Mouse (Mus musculus): ENCODE results near the gene Prrt2. TPM values are rescaled to one million over a fixed set of nuclear protein-coding genes. Genes with fewer than 3 reads are reported as not detected.

Prrt2 gene
- polyA plus RNA-seq, 1 experiment from 2014 or later = 0.36 TPM

DNA sequence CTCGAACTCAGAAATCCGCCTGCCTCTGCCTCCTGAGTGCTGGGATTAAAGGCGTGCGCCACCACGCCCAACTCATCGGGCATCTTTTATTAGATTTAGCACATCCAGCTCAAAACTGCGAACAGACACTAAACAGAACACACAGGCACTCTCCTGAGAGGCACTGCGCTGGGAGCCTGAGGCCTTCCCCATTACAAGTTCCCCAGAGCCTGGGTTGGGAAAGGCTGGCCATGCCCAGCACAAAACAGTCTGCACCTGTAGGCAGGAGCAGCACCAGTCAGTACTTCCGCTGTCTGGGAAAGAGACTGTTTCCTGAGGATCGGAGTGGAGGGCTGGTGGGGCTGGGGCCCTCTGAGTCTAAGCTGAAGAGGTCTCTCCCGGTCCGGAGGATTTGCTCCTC lies 6.0 kb downstream of the Prrt2 start:
- no peaks in the 10 kb centered on the region for H3K27me3 ChIP-seq
- POLR2A ChIA-PET = interaction anchor here (1.3 to 3.2 kb wide), 2 partner anchors 10 to 11 kb away, joined by 5 to 31 read pairs; partner anchors contain the start of gene Maz
- in situ Hi-C loops (cut with MboI; ENCODE audit: low pct_unique_long_range_greater_than_20kb) = no loop called here
- CTCF ChIA-PET = interaction anchor here (1.0 to 4.7 kb wide), 3 partner anchors 9 to 96 kb away, joined by 3 to 21 read pairs (median 3); no protein-coding TSS in a partner anchor
- ATAC-seq = no peak
- no peak for TF ChIP-seq CTCF (IDR thresholded peaks at IDR 0.05)
- no peak for DNase-seq (ENCODE audit: low read depth, low spot score)

DNA sequence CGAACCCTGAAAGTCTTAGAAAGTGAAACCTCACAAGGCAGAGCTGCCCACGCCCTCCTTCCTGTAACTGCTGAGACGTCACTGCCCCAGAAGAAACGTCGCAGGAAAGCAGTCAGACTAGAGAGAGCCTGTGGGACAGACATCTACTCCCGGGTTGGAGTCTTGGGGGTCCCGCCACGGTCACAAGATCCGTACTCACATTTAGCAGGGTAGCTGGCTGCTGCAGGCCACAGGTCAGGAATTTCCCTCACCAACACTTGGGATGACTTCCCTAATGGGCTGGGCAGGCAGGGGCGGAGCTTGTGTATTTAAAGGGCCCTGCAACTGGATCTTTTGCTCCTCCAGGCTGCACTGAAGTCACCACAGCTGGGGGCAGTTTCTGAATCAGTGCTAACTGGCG lies 6.7 kb downstream of the Prrt2 start, which contains the start of gene Mvp:
TSS of gene Mvp (minus strand) at position 302 of the 400 bp plus-strand sequence.
- H3K27me3 ChIP-seq = no peaks in the 10 kb centered on the region
- DNase-seq (ENCODE audit: low read depth, low spot score) (no peak), ATAC-seq (peak; percentile 34)
- in situ Hi-C loops (cut with MboI; ENCODE audit: low pct_unique_long_range_greater_than_20kb) = no loop called here
- CTCF ChIA-PET = interaction anchor here (1.4 to 4.7 kb wide), 2 partner anchors 11 to 97 kb away, joined by 3 to 21 read pairs; no protein-coding TSS in a partner anchor
- POLR2A ChIA-PET = interaction anchor here (0.6 to 1.3 kb wide), 3 partner anchors 10 to 93 kb away, joined by 3 to 5 read pairs (median 3); no protein-coding TSS in a partner anchor
- TF ChIP-seq CTCF (IDR thresholded peaks at IDR 0.05) = no peak

DNA sequence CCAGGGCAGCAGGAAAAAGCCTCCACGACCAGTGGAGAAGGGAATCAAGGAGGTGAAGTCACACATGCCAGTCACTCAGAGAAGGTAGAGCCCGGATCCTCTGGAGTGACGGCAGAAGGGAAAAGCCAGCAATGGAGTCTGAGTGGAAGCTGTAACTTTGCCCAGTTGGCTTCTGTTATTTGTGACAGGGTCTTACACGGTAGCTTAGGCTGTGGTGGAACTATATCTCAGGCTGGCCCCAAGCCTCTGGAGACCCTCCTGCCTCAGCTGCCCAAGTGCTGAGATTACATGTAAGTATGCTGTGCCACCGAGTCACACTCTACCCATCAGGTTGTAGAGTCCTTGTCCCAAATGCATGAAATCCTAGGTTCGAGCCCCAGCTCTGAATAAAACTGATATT lies 7.6 kb downstream of the Prrt2 start:
- DNase-seq (ENCODE audit: low read depth, low spot score) (no peak), ATAC-seq (no peak)
- ChIA-PET CTCF (interaction anchor here (4.7 kb wide), 1 partner anchor 12 kb away, joined by 21 read pairs; no protein-coding TSS in a partner anchor), POLR2A (no interaction called here)
- H3K27me3 ChIP-seq = no peaks in the 10 kb centered on the region
- in situ Hi-C loops (cut with MboI; ENCODE audit: low pct_unique_long_range_greater_than_20kb) = no loop called here
- TF ChIP-seq CTCF (IDR thresholded peaks at IDR 0.05) = no peak

DNA sequence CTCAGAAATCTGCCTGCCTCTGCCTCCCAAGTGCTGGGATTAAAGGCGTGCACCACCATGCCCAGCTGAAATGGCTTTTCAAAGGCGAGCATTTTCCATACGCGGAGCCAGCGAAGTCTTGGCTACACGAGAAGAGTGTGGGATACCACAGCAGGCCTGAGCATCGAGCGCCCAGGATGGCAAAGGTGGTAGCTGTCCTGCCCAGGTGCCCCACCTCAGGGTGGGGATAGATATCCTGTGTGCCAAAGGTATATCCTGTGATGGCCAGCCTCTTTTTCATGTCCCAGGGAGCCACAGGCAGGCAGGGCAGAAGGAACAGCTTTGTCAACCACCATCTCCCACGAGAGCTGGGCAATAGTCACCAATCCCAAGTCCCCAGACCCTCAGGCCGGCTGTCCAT lies 8.2 kb downstream of the Prrt2 start:
- ChIA-PET POLR2A (no interaction called here), CTCF (interaction anchor here (4.7 kb wide), 1 partner anchor 12 kb away, joined by 21 read pairs; no protein-coding TSS in a partner anchor)
- ATAC-seq (no peak), DNase-seq (ENCODE audit: low read depth, low spot score) (no peak)
- no peak for TF ChIP-seq CTCF (IDR thresholded peaks at IDR 0.05)
- no peaks in the 10 kb centered on the region for H3K27me3 ChIP-seq
- in situ Hi-C loops (cut with MboI; ENCODE audit: low pct_unique_long_range_greater_than_20kb) = no loop called here

DNA sequence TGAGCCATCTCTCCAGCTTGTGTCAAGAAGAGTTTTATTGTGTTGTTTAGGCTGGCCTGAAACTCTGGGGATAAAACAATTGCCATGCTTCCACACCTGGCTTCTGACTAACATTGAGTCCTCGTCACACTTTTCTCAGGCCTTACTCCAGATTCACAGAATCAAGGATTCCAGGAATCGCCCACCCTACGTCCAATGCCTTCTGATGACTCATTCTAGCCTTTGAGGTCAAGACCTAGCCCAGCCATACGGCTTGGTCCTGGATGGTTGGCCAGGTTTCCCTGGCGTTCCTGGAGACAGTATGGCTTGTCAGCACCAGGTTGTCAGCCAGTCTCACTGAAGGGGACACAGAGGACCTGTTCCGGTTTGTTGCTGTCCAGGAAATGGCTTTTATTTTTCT lies 8.6 kb downstream of the Prrt2 start:
- DNase-seq (ENCODE audit: low read depth, low spot score) (no peak), ATAC-seq (no peak)
- CTCF ChIA-PET = interaction anchor here (1.6 kb wide), 1 partner anchor 16 kb away, joined by 3 read pairs; no protein-coding TSS in a partner anchor
- no peak for TF ChIP-seq CTCF (IDR thresholded peaks at IDR 0.05)
- in situ Hi-C loops (cut with MboI; ENCODE audit: low pct_unique_long_range_greater_than_20kb) = no loop called here
- POLR2A ChIA-PET = interaction anchor here (1.0 kb wide), 1 partner anchor 12 kb away, joined by 4 read pairs; no protein-coding TSS in a partner anchor
- H3K27me3 ChIP-seq = no peaks in the 10 kb centered on the region

DNA sequence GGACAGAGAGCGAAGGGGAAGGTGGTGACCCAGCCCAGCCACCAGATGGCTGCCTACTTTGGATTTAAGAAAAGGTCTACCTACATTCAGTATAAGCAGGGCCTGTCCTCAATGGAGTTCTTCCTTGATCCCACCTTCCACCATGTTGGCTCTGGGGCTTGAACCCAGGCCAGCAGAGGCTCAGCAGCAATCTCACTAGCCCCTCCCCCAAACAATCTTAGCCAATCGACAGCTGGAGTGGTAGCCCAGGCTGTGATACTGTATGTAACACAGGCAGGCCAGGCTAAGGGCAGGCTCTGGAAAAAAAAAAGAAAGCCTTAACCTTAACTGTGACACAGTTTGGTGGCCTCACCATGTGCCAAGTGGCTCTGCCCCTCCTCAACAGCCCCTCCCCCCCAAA lies 9.3 kb downstream of the Prrt2 start:
- H3K27me3 ChIP-seq = no peaks in the 10 kb centered on the region
- CTCF ChIA-PET = interaction anchor here (1.6 kb wide), 1 partner anchor 16 kb away, joined by 3 read pairs; no protein-coding TSS in a partner anchor
- DNase-seq (ENCODE audit: low read depth, low spot score) (no peak), ATAC-seq (no peak)
- POLR2A ChIA-PET = interaction anchor here (0.7 to 1.0 kb wide), 2 partner anchors 13 to 23 kb away, joined by 3 to 4 read pairs; no protein-coding TSS in a partner anchor
- in situ Hi-C loops (cut with MboI; ENCODE audit: low pct_unique_long_range_greater_than_20kb) = no loop called here
- TF ChIP-seq CTCF (IDR thresholded peaks at IDR 0.05) = no peak

DNA sequence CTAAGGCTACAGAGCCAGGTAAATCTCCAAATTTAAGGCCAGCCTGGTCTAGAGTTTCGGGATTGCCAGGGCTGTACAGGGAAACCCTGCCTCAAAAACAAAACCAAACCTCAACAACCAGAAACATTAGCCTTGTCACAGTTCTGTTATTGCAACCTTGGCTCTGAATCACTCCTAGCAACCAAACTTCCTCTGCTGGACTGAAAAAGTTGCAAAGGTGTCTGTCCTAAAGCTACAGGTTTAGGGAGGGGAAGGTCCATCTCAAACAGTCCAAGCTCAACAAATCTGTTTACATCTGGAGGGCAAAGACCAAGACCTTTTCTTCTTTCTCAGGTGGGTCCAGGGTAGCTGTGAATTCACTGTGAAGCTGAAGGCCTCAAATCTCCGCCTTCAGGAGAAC lies 10.0 kb downstream of the Prrt2 start:
- ATAC-seq = no peak
- in situ Hi-C loops (cut with MboI; ENCODE audit: low pct_unique_long_range_greater_than_20kb) = no loop called here
- no peak for TF ChIP-seq CTCF (IDR thresholded peaks at IDR 0.05)
- no peaks in the 10 kb centered on the region for H3K27me3 ChIP-seq
- no peak for DNase-seq (ENCODE audit: low read depth, low spot score)
- ChIA-PET CTCF (interaction anchor here (1.6 kb wide), 1 partner anchor 15 kb away, joined by 3 read pairs; no protein-coding TSS in a partner anchor), POLR2A (interaction anchor here (0.7 to 1.0 kb wide), 2 partner anchors 14 to 23 kb away, joined by 3 to 4 read pairs; no protein-coding TSS in a partner anchor)

DNA sequence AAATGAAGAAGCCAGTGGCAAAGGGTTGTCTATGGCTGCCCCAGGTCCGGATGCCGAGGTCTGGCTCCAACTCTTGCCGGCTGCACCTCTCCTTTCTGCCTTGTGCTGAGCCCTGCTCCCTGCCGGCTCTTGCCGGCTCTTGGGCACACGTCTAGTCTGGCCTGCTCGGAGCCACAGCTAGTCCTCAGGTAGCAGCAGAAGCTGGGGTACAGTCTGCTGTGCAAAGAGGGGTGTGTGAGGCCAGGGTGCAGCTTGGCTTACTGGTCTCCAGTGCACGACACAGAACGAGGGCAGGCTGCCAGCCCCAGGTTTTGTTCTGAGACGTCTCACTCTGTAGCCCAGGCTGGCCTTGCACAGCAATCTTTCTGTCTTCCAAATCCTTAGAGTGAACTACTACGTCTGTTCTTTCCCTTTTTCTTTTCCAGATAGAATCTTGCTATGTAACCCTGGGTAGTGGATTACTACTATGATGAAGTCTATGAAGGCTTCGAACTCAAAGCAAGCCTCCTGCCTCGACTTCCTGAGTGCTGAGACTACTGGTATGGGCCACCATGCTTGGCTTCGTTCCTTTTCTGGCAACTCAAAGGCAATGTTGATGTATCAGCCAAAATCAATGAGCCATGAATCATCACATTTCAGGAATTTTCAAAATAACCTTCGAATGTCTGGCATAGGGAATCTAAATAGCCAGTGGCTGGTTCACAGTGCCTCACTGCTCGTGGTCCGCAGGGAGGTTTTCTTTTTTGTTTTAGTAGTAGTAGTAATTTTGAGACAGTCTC lies 11.5 kb downstream of the Prrt2 start:
- ATAC-seq = no peak
- in situ Hi-C loops (cut with MboI; ENCODE audit: low pct_unique_long_range_greater_than_20kb) = no loop called here
- ChIA-PET POLR2A (interaction anchor here (1.0 kb wide), 1 partner anchor 8 kb away, joined by 4 read pairs; the partner anchor contains the start of gene Pagr1a), CTCF (no interaction called here)
- no peaks in the 10 kb centered on the region for H3K27me3 ChIP-seq
- no peak for TF ChIP-seq CTCF (IDR thresholded peaks at IDR 0.05)
- DNase-seq (ENCODE audit: low read depth, low spot score) = no peak

DNA sequence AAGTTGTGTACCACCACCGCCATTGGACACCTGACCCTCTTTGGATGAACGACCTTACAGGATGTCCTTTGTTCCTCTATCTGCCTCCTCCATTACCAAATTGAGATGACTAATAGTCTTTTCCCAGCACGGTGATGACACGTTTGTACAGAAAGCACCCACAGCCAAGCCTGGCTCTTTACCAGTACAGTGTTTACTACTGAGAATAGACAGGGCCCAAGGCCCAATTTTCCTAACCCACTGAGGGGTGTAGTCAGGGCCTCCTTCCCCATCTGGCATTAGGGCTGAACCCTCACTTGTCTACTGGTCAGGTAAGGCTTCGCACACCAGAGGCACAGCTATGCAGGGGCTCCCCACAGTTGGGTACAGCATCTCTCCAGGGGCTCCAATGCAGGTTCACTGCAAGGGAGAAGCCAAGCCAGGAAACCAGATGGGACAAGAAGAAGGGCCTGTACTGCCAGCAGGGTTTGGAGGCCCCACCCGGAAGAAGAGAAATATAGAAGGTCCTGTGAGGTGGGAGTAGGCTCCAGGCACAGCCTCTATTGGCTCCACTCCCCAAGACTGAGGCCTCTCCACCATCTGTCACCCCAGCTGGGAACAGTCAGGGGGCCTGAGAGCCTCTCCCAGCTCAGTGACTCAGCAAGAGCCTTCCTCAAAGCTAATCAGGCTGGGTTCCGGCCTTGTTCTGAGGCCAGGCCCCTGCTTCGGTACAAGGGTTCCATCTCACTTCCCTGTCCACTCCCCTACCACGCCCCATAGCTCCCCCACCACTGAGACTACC lies 12.6 kb downstream of the Prrt2 start:
- ATAC-seq (no peak), DNase-seq (ENCODE audit: low read depth, low spot score) (no peak)
- TF ChIP-seq CTCF (IDR thresholded peaks at IDR 0.05) = no peak
- ChIA-PET POLR2A (interaction anchor here (1.0 kb wide), 1 partner anchor 9 kb away, joined by 4 read pairs; the partner anchor contains the start of gene Pagr1a), CTCF (interaction anchor here (0.6 kb wide), 1 partner anchor 9 kb away, joined by 3 read pairs; the partner anchor contains the start of gene Pagr1a)
- no peaks in the 10 kb centered on the region for H3K27me3 ChIP-seq
- in situ Hi-C loops (cut with MboI; ENCODE audit: low pct_unique_long_range_greater_than_20kb) = no loop called here
